Mouse (Mus musculus): ENCODE data around the gene Sema3e. TPM values are rescaled to one million over a fixed set of nuclear protein-coding genes. Genes with fewer than 3 reads are reported as not detected.

The Sema3e gene
- total and polyA plus RNA-seq, 3 experiments: not detected

DNA sequence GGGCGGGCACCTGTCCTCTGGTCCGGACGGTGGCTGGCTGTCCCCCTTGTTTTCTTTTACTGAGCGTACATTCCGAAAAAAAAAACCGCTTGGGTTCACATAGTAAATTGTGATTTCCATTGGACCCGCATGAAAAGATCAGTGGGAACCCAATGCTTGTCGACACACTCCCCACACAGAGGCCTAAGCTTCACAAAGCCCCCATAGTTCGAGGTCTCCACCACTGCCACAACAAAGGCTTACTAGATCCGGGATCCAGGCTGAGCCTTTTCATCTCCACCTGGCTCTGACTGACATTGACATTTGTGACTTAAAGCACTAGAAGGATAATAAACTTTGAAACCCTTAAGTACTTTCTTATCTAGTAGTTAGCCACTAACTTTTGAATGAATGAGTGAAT is 155.5 kb downstream of the Sema3e start:
- H3K4me2 ChIP-seq (ENCODE audit: insufficient read depth, low read depth, poor library complexity, severe bottlenecking): no peak overlapping the region
- no peaks in the 10 kb centered on the region for H3K27me3 ChIP-seq (replicated peaks)
- dilution Hi-C loops (cut with MboI; ENCODE audit: extremely low pct_ligation_motif_present, extremely low pct_unique_long_range_greater_than_20kb, low sequenced_read_pairs) (no loop called here), in situ Hi-C loops (cut with MboI; ENCODE audit: low pct_ligation_motif_present, low pct_unique_long_range_greater_than_20kb, low sequenced_read_pairs) (no loop called here)
- H3K9ac ChIP-seq (ENCODE audit: insufficient read depth, low read depth): no peak overlapping the region
- no peak overlapping the region for H3K27ac ChIP-seq (ENCODE audit: insufficient read depth, low read depth)
- H3K79me2 ChIP-seq (replicated peaks; ENCODE audit: control insufficient read depth, extremely low read depth, insufficient read depth, poor library complexity, severe bottlenecking): no peaks in the 10 kb centered on the region
- H3K4me3 ChIP-seq (replicated peaks in 1 of 3; ENCODE audit: low read depth in 2 of 3, low read length in 2 of 3, poor library complexity in 1 of 3): no peak overlapping the region
- DNase-seq (ENCODE audit: extremely low read depth): no peak
- H3K4me1 ChIP-seq (ENCODE audit: control insufficient read depth in 1 of 2, insufficient read depth in 2 of 2): no peaks in the 10 kb centered on the region
- peaks cover 18% of the 10 kb centered on the region for H3K9me3 ChIP-seq (replicated peaks; ENCODE audit: low read length)
- no peaks in the 10 kb centered on the region for H3K36me3 ChIP-seq (replicated peaks in 1 of 2; ENCODE audit: control insufficient read depth in 1 of 2, insufficient read depth in 1 of 2, low read length in 1 of 2)
- TF ChIP-seq MAZ (IDR thresholded peaks at IDR 0.05; ENCODE audit: low read depth, low read length) (no peak), ZMIZ1 (IDR thresholded peaks at IDR 0.05; ENCODE audit: low read depth, low read length) (no peak), CHD2 (IDR thresholded peaks at IDR 0.05; ENCODE audit: low read length) (no peak), POLR2A (IDR thresholded peaks at IDR 0.05; ENCODE audit: low read depth, low read length) (no peak), CHD1 (IDR thresholded peaks at IDR 0.05; ENCODE audit: low read depth, low read length) (no peak), USF1 (IDR thresholded peaks at IDR 0.05; ENCODE audit: low read depth, low read length) (no peak), SIN3A (IDR thresholded peaks at IDR 0.05; ENCODE audit: low read length) (no peak), CTCF (conservative IDR thresholded peaks at IDR 0.05 in 1 of 2, IDR thresholded peaks at IDR 0.05 in 1 of 2; ENCODE audit: low read depth in 2 of 2, low read length in 2 of 2) (no peak), ZC3H11A (IDR thresholded peaks at IDR 0.05; ENCODE audit: low read depth, low read length) (no peak), ETS1 (conservative IDR thresholded peaks at IDR 0.05; ENCODE audit: low read depth, low read length) (no peak), ZKSCAN1 (IDR thresholded peaks at IDR 0.05; ENCODE audit: borderline replicate concordance, low read depth, low read length) (no peak)

DNA sequence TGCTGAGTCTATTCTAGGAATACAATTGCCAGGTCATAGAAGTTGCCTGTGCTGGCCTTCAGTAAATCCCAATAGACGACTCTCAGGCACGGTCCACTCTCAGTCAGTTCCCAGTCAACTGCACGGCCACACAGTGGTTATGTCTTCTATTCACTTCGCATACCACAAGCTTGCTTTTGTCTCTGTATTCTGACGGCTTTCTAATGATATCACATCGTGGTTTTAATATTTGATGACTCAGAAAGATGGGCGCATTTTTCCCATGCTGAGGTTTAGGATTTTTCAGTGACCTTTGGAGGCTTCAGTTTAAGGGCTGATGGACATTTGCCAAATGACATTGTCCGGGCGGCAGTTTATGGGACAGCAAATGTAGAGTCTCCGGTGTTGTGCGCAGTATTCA is 157.1 kb downstream of the Sema3e start:
- no peaks in the 10 kb centered on the region for H3K4me1 ChIP-seq (ENCODE audit: control insufficient read depth in 1 of 2, insufficient read depth in 2 of 2)
- H3K9ac ChIP-seq (ENCODE audit: insufficient read depth, low read depth): no peak overlapping the region
- H3K4me2 ChIP-seq (ENCODE audit: insufficient read depth, low read depth, poor library complexity, severe bottlenecking): no peak overlapping the region
- H3K27me3 ChIP-seq (replicated peaks): no peaks in the 10 kb centered on the region
- H3K36me3 ChIP-seq (replicated peaks in 1 of 2; ENCODE audit: control insufficient read depth in 1 of 2, insufficient read depth in 1 of 2, low read length in 1 of 2): no peaks in the 10 kb centered on the region
- dilution Hi-C loops (cut with MboI; ENCODE audit: extremely low pct_ligation_motif_present, extremely low pct_unique_long_range_greater_than_20kb, low sequenced_read_pairs) (no loop called here), in situ Hi-C loops (cut with MboI; ENCODE audit: low pct_ligation_motif_present, low pct_unique_long_range_greater_than_20kb, low sequenced_read_pairs) (no loop called here)
- H3K27ac ChIP-seq (ENCODE audit: insufficient read depth, low read depth): no peak overlapping the region
- H3K9me3 ChIP-seq (replicated peaks; ENCODE audit: low read length): peaks cover 26% of the 10 kb centered on the region
- no peak for DNase-seq (ENCODE audit: extremely low read depth)
- no peaks in the 10 kb centered on the region for H3K79me2 ChIP-seq (replicated peaks; ENCODE audit: control insufficient read depth, extremely low read depth, insufficient read depth, poor library complexity, severe bottlenecking)
- no peak overlapping the region for H3K4me3 ChIP-seq (replicated peaks in 1 of 3; ENCODE audit: low read depth in 2 of 3, low read length in 2 of 3, poor library complexity in 1 of 3)
- TF ChIP-seq RCOR1 (conservative IDR thresholded peaks at IDR 0.05; ENCODE audit: low read depth, low read length) (no peak), POLR2A (IDR thresholded peaks at IDR 0.05; ENCODE audit: low read depth, low read length) (no peak), HCFC1 (IDR thresholded peaks at IDR 0.05; ENCODE audit: low read depth, low read length) (no peak), NRF1 (IDR thresholded peaks at IDR 0.05; ENCODE audit: low read depth, low read length) (no peak), CHD1 (IDR thresholded peaks at IDR 0.05; ENCODE audit: low read depth, low read length) (no peak), TBP (conservative IDR thresholded peaks at IDR 0.05; ENCODE audit: low read depth, low read length) (no peak), ZKSCAN1 (IDR thresholded peaks at IDR 0.05; ENCODE audit: borderline replicate concordance, low read depth, low read length) (no peak), EP300 (IDR thresholded peaks at IDR 0.05; ENCODE audit: low read length) (no peak), POLR2AphosphoS2 (IDR thresholded peaks at IDR 0.05; ENCODE audit: low read depth, low read length) (no peak), KAT2A (IDR thresholded peaks at IDR 0.05; ENCODE audit: insufficient replicate concordance, low read length) (no peak), CHD2 (IDR thresholded peaks at IDR 0.05; ENCODE audit: low read length) (no peak), E2F4 (IDR thresholded peaks at IDR 0.05; ENCODE audit: insufficient replicate concordance, low read depth, low read length) (no peak), MAX (IDR thresholded peaks at IDR 0.05; ENCODE audit: low read length) (no peak), USF2 (conservative IDR thresholded peaks at IDR 0.05; ENCODE audit: low read depth, low read length) (no peak), UBTF (IDR thresholded peaks at IDR 0.05; ENCODE audit: low read depth, low read length) (no peak), GABPA (IDR thresholded peaks at IDR 0.05; ENCODE audit: insufficient replicate concordance, low read depth, low read length) (no peak), MXI1 (IDR thresholded peaks at IDR 0.05; ENCODE audit: low read depth, low read length) (no peak)

Data from CH12.LX (cell line).